Mouse (Mus musculus) midbrain, embryonic 14.5 days (tissue): Measurements from ENCODE around the gene 2700081O15Rik. TPM values are rescaled to one million over a fixed set of nuclear protein-coding genes. Genes with fewer than 3 reads are reported as not detected.
"Not testable (repeated sequence)": the region's sequence is repeated elsewhere in the genome, so short reads cannot be mapped to it uniquely, and the experiment has no call there.

ENCODE experiments used
- ATAC-seq: fragments of 200-750 bp; cut with Nextera tagmentation; 2 replicates; pipeline ENCODE4 v1.8.0; 2017; ENCODE audit warnings: moderate number of reproducible peaks, moderate library complexity; ENCODE audit not compliant: low FRiP score, low TSS enrichment
- DNase-seq: peaks from one replicate; pipeline ENCODE4 v3.0.0-alpha.2; 2015
- H3K27ac ChIP-seq: fragments of 300-500 bp; sonication (generic); replicated peaks from 2 replicates; pipeline ENCODE4 v1.5.1; 2014; ENCODE audit warnings: mild to moderate bottlenecking, low read depth, low read length, moderate library complexity
- H3K27me3 ChIP-seq: fragments of 300-500 bp; sonication (generic); 2 replicates; pipeline ENCODE4 v1.6.1; 2014; ENCODE audit warnings: low read length, control low read depth, mixed read lengths; ENCODE audit not compliant: control insufficient read depth, insufficient read depth
- H3K36me3 ChIP-seq: fragments of 300-500 bp; sonication (generic); 2 replicates; pipeline ENCODE4 v1.6.1; 2014; ENCODE audit warnings: low read length, control low read depth; ENCODE audit not compliant: control insufficient read depth, insufficient read depth
- H3K4me1 ChIP-seq: fragments of 300-500 bp; sonication (generic); 2 replicates; pipeline ENCODE4 v1.6.1; 2014; ENCODE audit warnings: mild to moderate bottlenecking, antibody characterized with exemption, low read length, control low read depth; ENCODE audit not compliant: control insufficient read depth, insufficient read depth
- H3K4me2 ChIP-seq: fragments of 300-500 bp; sonication (generic); 2 replicates; pipeline ENCODE4 v1.6.1; 2014; ENCODE audit warnings: mild to moderate bottlenecking, low read length, moderate library complexity
- H3K4me3 ChIP-seq: fragments of 300-500 bp; sonication (generic); replicated peaks from 2 replicates; pipeline ENCODE4 v1.5.1; 2014; ENCODE audit warnings: low read depth, low read length
- H3K9ac ChIP-seq: fragments of 300-500 bp; sonication (generic); replicated peaks from 2 replicates; pipeline ENCODE4 v1.6.1; 2014; ENCODE audit warnings: mild to moderate bottlenecking, low read length, moderate library complexity
- H3K9me3 ChIP-seq: fragments of 300-500 bp; sonication (generic); 2 replicates; pipeline ENCODE4 v1.6.1; 2016; ENCODE audit warnings: low read length, control low read depth, mixed read lengths; ENCODE audit not compliant: control insufficient read depth
- WGBS: fragments of 180-500 bp; shearing (Covaris S2); extraction: QIAGEN DNeasy Blood & Tissue Kit; methylation state at CpG from one replicate; pipeline ENCODE4 v1.1.7; 2014; 5-methylcytosine and 5-hydroxymethylcytosine counted together
- polyA plus RNA-seq: library from polyadenylated mRNA; unstranded; fragments of >200 nt; fragmentation: Nextera tagmentation; extraction: Ambion mirVana; gene quantifications from 2 replicates; pipeline ENCODE4 v1.2.1, GENCODE M21; 2014

Gene 2700081O15Rik
- polyA plus RNA-seq, 1 experiment from 2014 or later = 19.5 TPM

- Histone ChIP-seq H3K4me1 (peaks cover 6% of the 10 kb centered on the region), H3K9ac (no peak overlapping the region)
Measured at GRCm38 (mm10) chr19:7388488-7388887, 28.9 kb upstream of the 2700081O15Rik start.

GRCm38 (mm10) chr19:7396867-7397826, 20.3 kb upstream of the 2700081O15Rik start:
- not testable (repeated sequence) for H3K27ac ChIP-seq, H3K9ac ChIP-seq, H3K4me2 ChIP-seq, H3K4me3 ChIP-seq, ATAC-seq, H3K9me3 ChIP-seq, H3K4me1 ChIP-seq, H3K36me3 ChIP-seq, H3K27me3 ChIP-seq
- 84% methylated on average over 6 of the region's 10 CpGs for WGBS
- peak; percentile 31 for DNase-seq

More at GRCm38 (mm10) chr19:7388488-7388887, 28.9 kb upstream of the 2700081O15Rik start:
- ATAC-seq = no peak
- no peaks in the 10 kb centered on the region for H3K36me3 ChIP-seq
- no peak overlapping the region for H3K4me3 ChIP-seq
- WGBS = 91% methylated on average over 6 of the region's 6 CpGs
- DNase-seq = no peak
- H3K27ac ChIP-seq = no peak overlapping the region
- no peaks in the 10 kb centered on the region for H3K27me3 ChIP-seq
- no peak overlapping the region for H3K4me2 ChIP-seq
- no peaks in the 10 kb centered on the region for H3K9me3 ChIP-seq

GRCm38 (mm10) chr19:7398898-7399297, 18.5 kb upstream of the 2700081O15Rik start:
- H3K4me3 ChIP-seq, DNase-seq, H3K27me3 ChIP-seq, H3K9me3 ChIP-seq, H3K4me2 ChIP-seq, H3K4me1 ChIP-seq, H3K9ac ChIP-seq, H3K27ac ChIP-seq, H3K36me3 ChIP-seq, ATAC-seq: not testable (repeated sequence)
- WGBS = 37% methylated on average over 24 of the region's 24 CpGs

- no peak for ATAC-seq
Measured at GRCm38 (mm10) chr19:7400635-7401034, 16.8 kb upstream of the 2700081O15Rik start.

GRCm38 (mm10) chr19:7404623-7405229, 12.7 kb upstream of the 2700081O15Rik start:
- 81% methylated on average over 9 of the region's 9 CpGs for WGBS
- Histone ChIP-seq H3K9me3 (no peaks in the 10 kb centered on the region), H3K4me1 (no peaks in the 10 kb centered on the region), H3K27ac (no peak overlapping the region), H3K4me3 (no peak overlapping the region), H3K27me3 (no peaks in the 10 kb centered on the region), H3K36me3 (no peaks in the 10 kb centered on the region), H3K4me2 (no peak overlapping the region), H3K9ac (no peak overlapping the region)
- ATAC-seq (no peak), DNase-seq (no peak)

More at GRCm38 (mm10) chr19:7400635-7401034, 16.8 kb upstream of the 2700081O15Rik start:
- H3K4me1 ChIP-seq = no peaks in the 10 kb centered on the region
- no peak overlapping the region for H3K4me3 ChIP-seq
- no peak overlapping the region for H3K27ac ChIP-seq
- no peak for DNase-seq
- no peaks in the 10 kb centered on the region for H3K36me3 ChIP-seq
- peaks cover 2% of the 10 kb centered on the region for H3K9me3 ChIP-seq
- no peaks in the 10 kb centered on the region for H3K27me3 ChIP-seq
- no peak overlapping the region for H3K4me2 ChIP-seq
- no peak overlapping the region for H3K9ac ChIP-seq
- whole genome bisulfite sequencing = 83% methylated on average over 11 of the region's 11 CpGs

GRCm38 (mm10) chr19:7412361-7412760, 5.1 kb upstream of the 2700081O15Rik start:
- WGBS = 61% methylated on average over 2 of the region's 2 CpGs
- H3K9me3 ChIP-seq = no peaks in the 10 kb centered on the region
- no peak overlapping the region for H3K4me3 ChIP-seq
- no peaks in the 10 kb centered on the region for H3K36me3 ChIP-seq
- H3K4me1 ChIP-seq = peaks cover 12% of the 10 kb centered on the region
- DNase-seq (no peak), ATAC-seq (no peak)
- no peak overlapping the region for H3K9ac ChIP-seq
- H3K27ac ChIP-seq = no peak overlapping the region
- H3K4me2 ChIP-seq = no peak overlapping the region
- H3K27me3 ChIP-seq = no peaks in the 10 kb centered on the region

GRCm38 (mm10) chr19:7415916-7416833, 1.2 kb upstream of the 2700081O15Rik start:
- H3K27ac ChIP-seq = peak overlapping the region; percentile 100
- peaks cover 37% of the 10 kb centered on the region for H3K4me1 ChIP-seq
- peak overlapping the region; percentile 100 for H3K9ac ChIP-seq
- DNase-seq (no peak), ATAC-seq (no peak)
- H3K36me3 ChIP-seq = peaks cover 12% of the 10 kb centered on the region
- H3K4me2 ChIP-seq = peak overlapping the region; percentile 95
- H3K9me3 ChIP-seq = no peaks in the 10 kb centered on the region
- WGBS = 29% methylated on average over 22 of the region's 22 CpGs
- no peaks in the 10 kb centered on the region for H3K27me3 ChIP-seq
- H3K4me3 ChIP-seq = peak overlapping the region; percentile 86
